Mouse (Mus musculus) urinary bladder, postnatal 10 days (tissue): ENCODE data around the gene Epha2.

Source experiments
- DNase-seq: peaks from one replicate; pipeline ENCODE4 v3.0.0; 2022; ENCODE audit warnings: low spot score

Gene Epha2

DNA sequence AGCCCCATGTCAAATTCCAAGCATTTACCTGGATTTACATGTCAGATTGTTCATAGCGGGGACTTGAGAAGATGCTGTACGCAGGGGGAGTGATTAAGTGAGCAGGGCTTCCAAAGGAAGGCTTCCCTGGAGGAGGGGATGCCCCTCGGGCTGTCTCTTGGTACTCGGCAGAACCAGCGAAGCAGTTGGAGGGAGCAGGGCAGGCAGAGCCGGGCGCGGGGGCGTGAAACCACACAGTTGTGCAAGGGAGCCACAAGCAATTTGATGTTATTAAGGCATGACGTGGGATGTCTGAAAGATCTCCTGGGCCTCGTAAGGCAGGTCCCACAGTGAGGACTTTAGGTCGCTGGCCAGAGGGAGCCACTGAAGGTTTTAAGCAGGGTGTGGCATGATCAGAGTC, 28.9 kb downstream of the Epha2 start:
- DNase-seq = no peak

DNA sequence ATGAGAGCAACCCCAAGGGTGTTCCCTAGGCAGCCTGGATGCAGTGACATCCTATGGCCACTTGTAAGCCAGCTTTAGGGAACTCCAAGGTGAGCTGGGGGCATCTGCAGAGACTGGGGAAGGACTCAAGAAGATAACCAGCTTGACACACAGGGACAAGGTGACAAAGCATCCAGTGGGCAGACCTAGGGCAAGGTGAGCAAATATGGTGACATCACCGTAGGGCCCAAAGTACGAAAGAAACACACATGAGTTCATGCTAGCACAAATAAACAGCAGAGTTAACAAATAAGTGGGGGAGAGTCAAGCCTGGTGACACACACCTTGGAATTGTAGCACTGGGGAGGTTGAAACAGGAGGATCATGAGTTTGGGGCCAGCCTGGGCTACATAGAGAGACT, 30.4 kb downstream of the Epha2 start:
- DNase-seq = no peak

DNA sequence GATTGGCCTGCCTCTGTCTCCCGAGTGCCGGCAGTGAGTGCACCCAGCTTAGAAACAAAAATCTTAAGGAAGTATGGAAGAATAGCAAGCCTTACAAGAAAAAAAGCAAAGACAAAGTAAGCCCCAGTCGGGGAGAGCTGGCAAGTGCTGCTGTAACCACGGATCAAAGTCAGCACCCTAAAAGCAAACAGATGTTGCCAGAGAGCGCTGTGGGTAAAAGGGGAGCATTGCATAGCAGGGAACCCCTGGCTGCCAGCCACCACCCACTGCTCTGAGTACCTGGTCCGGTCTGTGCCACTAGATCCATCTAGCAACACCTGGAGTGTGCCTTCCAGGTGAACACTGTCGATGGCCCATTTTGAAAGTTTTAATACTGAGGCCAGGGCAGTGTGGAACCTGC, 31.2 kb downstream of the Epha2 start:
- DNase-seq = no peak

DNA sequence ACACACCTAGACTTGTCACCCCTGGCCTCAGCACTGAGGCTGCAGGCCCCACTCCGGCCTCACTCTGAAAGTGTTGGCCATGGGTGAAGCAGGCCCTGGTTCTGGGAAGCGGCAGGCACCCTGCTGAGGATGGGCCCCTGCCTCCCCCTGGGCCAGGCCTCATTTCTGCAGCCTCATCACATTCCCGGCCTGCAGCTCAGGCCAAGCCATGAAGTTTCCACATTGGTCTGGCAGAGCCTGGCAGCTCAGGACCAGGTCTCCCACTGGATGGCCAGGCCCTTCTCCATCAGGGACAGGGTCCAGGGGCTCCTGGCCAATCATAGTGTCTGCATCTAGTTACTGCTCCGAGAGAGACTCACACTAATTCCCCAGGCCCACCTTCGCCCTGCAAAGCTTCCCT, 33.7 kb downstream of the Epha2 start:
- no peak for DNase-seq

DNA sequence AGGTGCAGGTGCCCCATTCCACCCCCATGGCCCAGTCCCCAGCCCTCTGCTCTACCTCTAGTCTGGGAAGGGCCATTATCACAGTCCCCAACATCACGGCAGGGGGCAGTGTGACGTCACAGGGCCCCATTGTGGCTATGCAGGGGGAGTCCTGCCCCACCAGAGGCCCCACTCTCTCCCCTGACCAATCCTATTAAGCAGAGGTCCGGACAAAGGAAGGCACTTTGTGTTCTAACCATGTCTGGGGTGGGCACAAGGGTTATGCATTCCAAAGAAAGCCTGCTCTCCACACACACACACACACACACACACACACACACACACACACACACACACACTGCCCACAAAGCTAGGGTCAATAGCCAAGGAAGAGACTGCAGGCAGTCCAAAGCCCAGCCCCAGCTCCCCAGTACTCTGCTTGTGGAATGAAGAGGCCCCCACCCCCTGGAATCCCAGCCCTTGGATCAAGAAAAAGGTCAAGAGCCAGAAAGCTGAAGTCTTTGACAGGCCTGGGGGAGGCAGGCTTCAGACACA, 34.3 kb downstream of the Epha2 start:
- DNase-seq = no peak

DNA sequence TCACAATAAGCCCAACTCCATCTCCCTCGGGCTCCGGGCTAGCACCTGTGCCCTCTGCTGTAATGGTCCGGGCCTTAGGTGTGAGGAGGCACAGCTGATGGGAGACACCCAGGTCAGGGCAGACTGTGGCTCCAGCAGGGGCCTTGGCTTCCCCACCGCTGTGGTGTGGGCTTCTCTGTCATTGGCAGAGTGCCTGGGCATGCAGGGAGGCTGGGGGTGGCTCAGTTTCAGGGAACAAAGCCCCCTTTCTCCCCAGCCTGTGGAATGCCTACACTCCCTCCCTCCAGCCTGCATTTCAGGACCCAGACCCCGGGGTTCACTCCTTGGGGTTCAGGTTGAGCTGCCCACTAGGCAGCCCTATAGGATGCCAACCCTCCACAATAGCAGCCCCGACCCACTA, 35.2 kb downstream of the Epha2 start:
- no peak for DNase-seq

- DNase-seq = no peak
Measured at GRCm38 (mm10) chr4:141337986-141338385, 36.9 kb downstream of the Epha2 start.

DNA sequence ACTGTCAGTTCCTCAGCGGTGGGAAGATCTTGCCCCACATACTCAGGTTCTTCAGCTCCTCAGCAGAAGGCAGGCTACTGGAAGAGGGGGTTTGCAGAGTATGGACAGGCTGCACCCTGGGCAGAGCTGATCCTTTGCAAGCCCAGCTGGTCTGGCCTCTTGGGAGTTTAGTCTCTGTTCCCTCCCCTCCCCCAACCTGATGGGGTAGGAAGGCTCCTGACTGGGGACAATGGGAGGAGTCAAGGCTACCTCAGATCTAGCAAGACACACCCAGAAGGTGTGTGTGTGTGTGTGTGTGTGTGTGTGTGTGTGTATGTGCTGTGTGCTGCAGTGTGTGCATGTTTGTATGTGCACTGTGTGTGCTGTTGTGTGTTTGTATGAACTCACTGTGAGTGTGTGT, 37.8 kb downstream of the Epha2 start:
- DNase-seq = no peak

DNA sequence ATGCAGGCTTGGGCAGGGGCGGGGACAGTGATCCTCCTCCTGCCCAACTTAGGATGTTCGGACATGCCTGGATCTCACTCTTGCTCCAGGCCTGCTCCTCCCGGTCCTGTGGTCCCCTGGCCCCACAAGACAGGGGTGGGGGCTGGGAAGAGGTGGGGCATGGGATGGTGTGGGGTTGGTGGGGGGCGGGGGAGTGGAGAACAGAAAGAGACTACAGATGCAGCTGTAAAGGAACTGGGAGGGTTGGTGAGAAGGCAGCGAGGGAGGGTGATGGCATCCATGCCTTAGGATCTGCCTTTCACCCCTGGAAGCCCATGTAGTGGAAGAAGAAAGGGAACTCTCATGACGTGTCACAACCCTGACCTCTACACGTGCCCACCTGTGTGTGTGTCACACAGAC, 40.4 kb downstream of the Epha2 start:
- DNase-seq = no peak

DNA sequence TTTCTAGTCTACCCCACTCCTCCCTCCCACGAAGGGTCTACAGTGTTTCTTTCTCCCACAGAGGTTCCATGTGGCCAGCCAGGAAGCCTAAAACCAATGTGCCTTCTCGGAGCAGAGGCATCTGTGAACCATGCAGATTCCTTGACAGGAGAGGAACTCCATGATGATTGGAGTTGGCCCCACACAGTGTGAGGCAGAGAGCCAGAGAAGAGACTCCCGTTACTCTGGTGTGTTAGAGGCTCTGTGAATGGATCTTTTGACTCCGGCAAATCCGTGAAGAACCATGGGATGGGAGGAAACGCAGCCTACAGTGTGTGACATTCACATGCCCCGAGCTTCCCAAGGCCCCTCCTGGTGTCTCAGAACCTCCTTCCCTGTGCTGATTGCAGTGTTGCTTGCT, 42.5 kb downstream of the Epha2 start:
- no peak for DNase-seq

DNA sequence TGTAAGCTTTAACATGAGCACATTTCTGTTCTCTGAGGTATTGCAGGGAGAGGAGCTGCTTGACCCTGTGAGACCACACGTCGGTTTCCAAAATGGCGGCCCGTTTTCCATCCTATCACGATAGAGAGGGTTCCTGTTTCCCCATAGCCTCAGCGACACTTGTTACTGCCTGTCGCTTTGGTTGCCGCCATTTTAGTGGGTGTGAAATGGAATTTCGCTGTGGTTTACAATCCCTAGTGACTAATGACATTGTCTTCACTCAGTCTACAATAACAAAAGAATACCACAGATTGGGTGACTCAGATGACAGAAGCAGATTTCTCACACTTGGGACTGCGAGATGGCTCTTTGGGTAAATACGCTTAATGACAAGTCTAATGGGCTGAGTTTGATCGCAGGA, 44.2 kb downstream of the Epha2 start:
- no peak for DNase-seq

DNA sequence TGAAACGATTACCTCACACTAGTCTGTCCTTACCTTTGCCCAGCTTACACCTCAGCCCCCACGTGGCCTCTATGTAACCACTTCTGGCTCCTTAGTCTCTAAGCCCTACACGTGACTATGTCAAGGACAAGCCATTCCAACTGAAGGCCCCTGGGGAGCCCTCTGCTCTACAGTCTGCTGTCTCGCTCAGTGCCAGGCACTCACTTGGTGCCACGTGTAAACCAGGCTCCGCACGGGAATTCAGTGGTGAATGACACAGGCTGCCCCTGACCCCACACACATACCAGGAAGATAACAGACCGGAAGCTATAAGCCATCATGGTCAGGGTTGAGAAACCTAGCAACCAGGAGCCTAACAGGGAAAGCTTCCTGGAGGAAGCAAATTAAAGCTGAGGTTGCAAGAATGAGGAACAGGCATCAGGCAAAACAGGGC, 46.3 kb downstream of the Epha2 start:
- DNase-seq = no peak

DNA sequence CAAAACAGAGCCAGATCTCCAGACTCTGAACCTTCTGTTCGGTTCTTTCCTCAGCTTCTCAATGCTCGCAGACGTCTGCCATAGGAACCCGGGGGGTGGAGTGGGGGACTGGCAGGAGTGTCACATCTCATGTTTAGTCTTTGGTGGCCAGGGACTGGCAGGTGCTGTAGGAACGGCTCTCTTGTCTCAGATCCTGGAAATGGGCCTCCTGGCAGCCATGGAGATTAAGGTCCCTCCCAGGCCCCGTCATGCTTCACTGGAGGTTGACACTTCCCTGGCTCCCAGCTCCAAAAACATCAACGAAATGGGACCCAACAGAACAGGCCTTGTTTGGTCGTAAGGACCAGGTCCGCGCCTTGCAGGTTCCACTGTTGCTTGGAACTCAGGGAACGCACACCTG, 47.6 kb downstream of the Epha2 start:
- DNase-seq = no peak

DNA sequence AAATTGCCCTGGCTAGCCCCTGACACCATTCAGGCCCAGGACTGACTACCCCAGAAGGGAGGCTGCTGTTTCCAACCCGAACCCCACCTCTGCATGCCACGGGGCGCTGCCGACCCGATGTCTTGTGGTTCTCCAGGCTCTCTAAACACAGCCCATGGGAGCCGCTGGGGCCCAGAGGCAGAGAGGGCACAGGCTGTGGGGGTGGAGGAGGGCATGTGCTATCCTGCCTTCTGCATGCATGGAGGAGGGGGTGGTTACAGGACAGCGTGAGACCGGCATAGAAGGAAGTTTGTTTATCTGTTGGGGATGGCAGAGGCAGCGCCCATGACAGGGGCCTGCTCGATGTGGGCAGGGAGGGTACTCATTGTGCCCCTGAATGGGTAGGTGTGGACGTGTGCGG, 49.0 kb downstream of the Epha2 start:
- no peak for DNase-seq

GRCm38 (mm10) chr4:141351972-141352371, 50.9 kb downstream of the Epha2 start:
- no peak for DNase-seq

DNA sequence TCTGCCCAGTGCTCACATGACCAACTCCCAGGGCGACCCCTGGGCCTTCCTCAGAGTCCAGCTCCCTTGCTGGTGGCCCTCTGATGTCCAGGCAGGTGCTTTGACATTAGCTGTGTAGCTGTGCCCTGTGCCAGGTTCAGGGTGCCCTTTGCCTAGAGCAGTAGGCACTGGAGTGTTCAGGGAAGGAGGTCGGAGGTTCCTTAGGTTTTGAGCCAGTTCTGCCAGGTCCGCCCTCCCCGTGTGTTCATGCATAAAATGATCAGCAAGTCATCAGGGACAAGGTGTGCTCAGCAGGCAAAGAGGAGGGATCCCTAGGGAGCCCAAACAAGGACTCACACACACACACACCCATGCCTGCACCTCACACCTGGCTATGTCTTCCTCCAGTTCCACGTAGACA, 51.9 kb downstream of the Epha2 start:
- no peak for DNase-seq

DNA sequence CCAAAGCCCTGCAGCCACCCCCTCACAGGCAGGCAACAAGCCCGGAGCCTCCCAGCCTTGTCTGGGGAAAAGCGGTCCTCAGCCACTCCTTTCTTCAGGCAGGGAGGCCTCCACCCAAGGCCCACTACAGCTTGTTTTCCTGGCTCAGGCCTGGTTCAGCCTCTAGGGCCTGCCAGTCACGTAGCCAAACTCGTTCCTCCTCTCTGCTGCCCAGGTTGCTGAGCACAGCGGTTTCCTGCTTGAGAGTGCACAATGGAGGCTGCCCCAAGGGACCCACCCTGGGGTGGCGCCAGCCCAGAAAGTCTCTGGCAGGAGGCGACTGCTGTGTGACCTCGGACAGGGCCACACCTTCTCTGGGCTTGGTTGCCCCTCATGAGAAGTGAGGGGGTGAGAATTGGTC, 52.8 kb downstream of the Epha2 start:
- DNase-seq = no peak

DNA sequence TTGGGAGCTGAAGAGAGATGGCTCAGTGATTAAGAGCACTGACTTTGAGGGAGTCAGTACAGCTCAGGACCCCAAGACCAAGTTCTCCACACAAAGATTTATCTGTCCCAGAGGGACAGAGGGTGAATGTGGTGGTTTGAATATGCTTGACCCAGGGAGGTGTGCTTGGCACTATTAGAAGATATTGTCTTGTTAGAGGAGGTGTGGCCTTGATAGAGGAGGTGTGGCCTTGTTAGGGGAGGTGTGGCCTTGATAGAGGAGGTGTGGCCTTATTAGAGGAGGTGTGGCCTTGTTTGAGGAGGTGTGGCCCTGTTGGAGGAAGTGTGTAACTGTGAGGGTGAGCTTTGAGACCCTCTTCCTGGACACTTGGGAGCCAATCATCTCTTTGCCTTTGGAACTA, 56.8 kb downstream of the Epha2 start:
- no peak for DNase-seq

DNA sequence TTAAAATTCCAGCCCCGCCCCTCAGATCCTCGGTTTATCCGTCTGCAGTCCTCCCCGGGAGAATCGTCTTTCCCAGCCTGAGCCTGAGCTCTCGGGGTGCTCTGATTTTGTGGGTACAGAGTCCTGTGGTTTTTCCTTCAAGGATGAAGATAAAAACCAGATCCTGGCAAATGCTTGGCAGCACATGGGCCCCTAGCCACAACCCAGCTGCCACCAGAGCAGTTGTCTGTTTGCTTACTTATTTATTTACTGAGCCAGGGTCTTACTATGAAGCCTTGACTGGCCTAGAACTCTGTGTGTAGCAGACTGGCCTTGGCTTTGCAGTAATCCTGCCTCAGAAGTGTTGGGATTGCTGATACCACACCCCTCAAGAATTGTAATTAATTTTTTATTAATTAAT, 58.2 kb downstream of the Epha2 start:
- DNase-seq = no peak

GRCm38 (mm10) chr4:141360846-141361245, 59.8 kb downstream of the Epha2 start:
- no peak for DNase-seq

DNA sequence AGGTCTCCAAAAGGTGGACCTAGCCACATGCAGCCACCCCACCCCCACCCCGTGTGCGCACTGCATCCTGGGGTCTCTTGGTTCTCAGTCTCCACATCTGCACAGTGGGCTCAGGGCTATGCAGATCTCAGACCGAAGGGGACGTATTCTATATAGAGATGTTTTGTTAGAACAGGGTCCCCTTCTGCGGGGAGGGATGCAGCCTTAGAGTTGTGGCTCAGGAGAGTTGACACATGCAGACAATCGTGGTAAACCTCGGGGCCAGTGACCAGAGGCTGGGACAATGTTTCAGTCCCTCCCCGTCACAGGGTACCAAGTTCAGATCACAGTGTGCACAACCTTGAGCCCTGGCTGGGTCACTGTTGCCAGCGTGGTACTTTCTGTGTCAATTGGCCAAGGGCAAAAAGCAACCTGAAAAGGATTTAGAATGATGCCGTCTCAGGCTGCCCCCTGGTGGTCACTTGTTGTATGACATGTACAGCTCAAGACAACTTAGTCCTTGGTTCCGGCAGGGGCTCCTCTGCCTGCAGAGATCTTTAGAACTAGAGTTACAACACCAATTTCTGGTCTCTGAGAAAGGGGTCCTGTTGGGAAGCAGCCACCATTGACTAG, 62.0 kb downstream of the Epha2 start:
- DNase-seq = peak; percentile 51

DNA sequence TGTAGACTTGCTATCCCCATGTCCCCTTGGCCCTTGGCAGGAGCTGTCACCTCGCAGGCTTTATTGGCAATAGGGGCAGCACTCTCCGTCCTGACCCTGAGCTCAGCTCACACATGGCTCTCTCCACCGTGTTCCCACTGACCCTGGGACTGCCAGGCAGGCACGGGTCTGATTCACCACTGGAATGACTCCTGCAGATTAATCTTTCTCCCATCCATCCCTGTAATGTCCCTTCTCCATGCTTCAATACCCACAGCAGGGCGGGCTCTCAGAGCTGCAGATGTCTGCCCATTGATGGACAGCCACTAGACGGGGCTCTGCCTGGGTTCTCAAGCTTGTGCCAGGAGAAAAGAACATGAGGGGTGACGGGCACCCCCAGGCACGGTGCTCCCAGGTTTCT, 64.1 kb downstream of the Epha2 start:
- DNase-seq = no peak

DNA sequence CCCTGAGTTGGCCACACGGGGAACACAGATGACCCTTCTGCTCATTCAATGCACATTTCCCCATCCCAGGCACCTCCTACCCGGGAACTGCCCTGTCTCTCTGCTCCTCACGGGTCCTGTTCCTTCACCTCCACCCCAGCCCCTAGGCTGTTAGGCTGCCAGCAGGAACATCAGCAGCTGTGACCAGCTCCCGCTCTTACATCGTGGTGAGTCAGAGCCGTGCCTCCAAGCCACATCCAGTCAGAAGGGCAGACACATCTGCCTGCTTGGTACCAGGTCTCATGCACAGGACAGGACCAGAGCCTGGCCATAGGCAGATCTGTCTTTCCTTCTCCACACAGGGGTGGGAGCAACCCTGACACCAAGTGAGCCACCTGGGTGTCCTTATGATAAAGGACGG, 64.8 kb downstream of the Epha2 start:
- no peak for DNase-seq

- DNase-seq = no peak
Measured at GRCm38 (mm10) chr4:141367997-141368791, 67.2 kb downstream of the Epha2 start, which contains the start of gene Fam131c. TSS of gene Fam131c (plus strand) at chr4:141368220.
